Mouse (Mus musculus) embryonic facial prominence, embryonic 13.5 days (tissue): ENCODE measurements around the gene Igfbp7. TPM values are rescaled to one million over a fixed set of nuclear protein-coding genes. Genes with fewer than 3 reads are reported as not detected.
A peak's percentile ranks its signal among the peaks of the same experiment; 100 is the strongest.

Experiments used
- ATAC-seq: fragments of 200-750 bp; cut with Nextera tagmentation; 2 replicates; pipeline ENCODE4 v1.8.0; 2017; ENCODE audit warnings: low read depth; ENCODE audit not compliant: insufficient number of reproducible peaks, insufficient read depth, low FRiP score, low TSS enrichment
- H3K27ac ChIP-seq: fragments of 300-500 bp; sonication (generic); 2 replicates; pipeline ENCODE4 v1.5.1; 2015; ENCODE audit warnings: moderate library complexity, mild to moderate bottlenecking, inconsistent platforms
- H3K27me3 ChIP-seq: fragments of 300-500 bp; sonication (generic); 2 replicates; pipeline ENCODE4 v1.6.1; 2015; ENCODE audit warnings: mild to moderate bottlenecking, inconsistent platforms
- H3K36me3 ChIP-seq: fragments of 300-500 bp; sonication (generic); 2 replicates; pipeline ENCODE4 v1.6.1; 2015; ENCODE audit warnings: mild to moderate bottlenecking, inconsistent platforms
- H3K4me1 ChIP-seq: fragments of 300-500 bp; sonication (generic); 2 replicates; pipeline ENCODE4 v1.6.1; 2015; ENCODE audit warnings: inconsistent platforms
- H3K4me2 ChIP-seq: fragments of 300-500 bp; sonication (generic); 2 replicates; pipeline ENCODE4 v1.6.1; 2015; ENCODE audit warnings: moderate library complexity, mild to moderate bottlenecking, inconsistent platforms
- H3K4me3 ChIP-seq: fragments of 300-500 bp; sonication (generic); 2 replicates; pipeline ENCODE4 v1.5.1; 2015; ENCODE audit warnings: mild to moderate bottlenecking, inconsistent platforms
- H3K9ac ChIP-seq: fragments of 300-500 bp; sonication (generic); 2 replicates; pipeline ENCODE4 v1.6.1; 2015; ENCODE audit warnings: mild to moderate bottlenecking, inconsistent platforms
- H3K9me3 ChIP-seq: fragments of 300-500 bp; sonication (generic); 2 replicates; pipeline ENCODE4 v1.6.1; 2016; ENCODE audit warnings: inconsistent platforms
- WGBS: fragments of 180-500 bp; shearing (Covaris S2); methylation state at CpG from one replicate; pipeline ENCODE4 v1.1.7; 2015; ENCODE audit warnings: mixed read lengths; 5-methylcytosine and 5-hydroxymethylcytosine counted together
- polyA plus RNA-seq: library from polyadenylated mRNA; unstranded; fragments of >200 nt; fragmentation: Nextera tagmentation; extraction: Ambion mirVana; gene quantifications from 2 replicates; pipeline ENCODE4 v1.2.1, GENCODE M21; 2015

The Igfbp7 gene
- polyA plus RNA-seq, 1 experiment from 2014 or later: 37.7 TPM

DNA sequence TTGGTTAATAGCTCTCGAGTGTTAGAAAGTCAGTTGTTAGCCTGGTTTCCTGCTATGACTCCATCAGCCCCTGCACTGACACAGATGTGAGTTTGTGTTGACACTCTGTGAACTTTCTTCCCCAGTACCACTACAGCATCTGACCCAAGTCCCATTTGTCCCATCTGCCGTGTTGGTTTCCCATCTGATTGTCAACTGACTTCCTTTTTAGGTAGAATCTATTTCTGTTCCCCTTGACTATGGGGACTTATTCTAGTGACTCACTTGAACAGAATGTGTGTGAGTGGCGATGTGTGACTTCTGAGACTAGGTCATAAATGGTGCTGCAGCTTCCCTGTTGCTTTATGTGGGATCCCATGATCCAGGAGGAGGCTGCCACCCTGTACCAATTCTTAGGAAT is 32.9 kb downstream of the Igfbp7 start:
- whole genome bisulfite sequencing: 78% methylated on average over 3 of the region's 3 CpGs
- no peak overlapping the region for H3K4me3 ChIP-seq
- H3K27me3 ChIP-seq: no peaks in the 10 kb centered on the region
- no peak for ATAC-seq
- H3K27ac ChIP-seq: no peak overlapping the region
- H3K4me2 ChIP-seq: no peak overlapping the region
- H3K36me3 ChIP-seq: no peaks in the 10 kb centered on the region
- peaks cover 12% of the 10 kb centered on the region for H3K4me1 ChIP-seq
- no peaks in the 10 kb centered on the region for H3K9me3 ChIP-seq
- H3K9ac ChIP-seq: no peak overlapping the region

DNA sequence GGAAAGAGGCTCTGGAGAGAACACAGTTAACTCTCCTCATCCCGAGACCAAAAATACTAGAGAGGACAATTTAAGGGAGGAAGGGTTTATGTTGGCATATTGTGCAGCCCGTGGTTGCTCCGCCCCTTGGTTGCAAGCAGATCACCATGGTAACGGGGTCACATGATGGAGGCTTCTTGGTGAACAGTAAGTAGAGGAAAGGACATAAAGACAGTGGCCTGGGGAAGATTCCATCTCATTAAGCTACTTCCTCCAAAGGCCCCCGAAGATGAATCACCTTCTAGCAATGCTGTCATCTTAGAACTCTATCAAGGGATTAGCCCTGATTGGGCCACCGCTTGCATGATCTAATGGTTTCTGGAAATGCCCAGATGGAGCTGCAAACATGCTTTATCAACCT is 35.1 kb downstream of the Igfbp7 start:
- 67% methylated on average over 6 of the region's 6 CpGs for WGBS
- no peak overlapping the region for H3K27ac ChIP-seq
- no peak overlapping the region for H3K4me2 ChIP-seq
- no peak for ATAC-seq
- H3K4me1 ChIP-seq: peaks cover 19% of the 10 kb centered on the region
- no peaks in the 10 kb centered on the region for H3K27me3 ChIP-seq
- no peaks in the 10 kb centered on the region for H3K9me3 ChIP-seq
- H3K36me3 ChIP-seq: no peaks in the 10 kb centered on the region
- no peak overlapping the region for H3K4me3 ChIP-seq
- no peak overlapping the region for H3K9ac ChIP-seq

DNA sequence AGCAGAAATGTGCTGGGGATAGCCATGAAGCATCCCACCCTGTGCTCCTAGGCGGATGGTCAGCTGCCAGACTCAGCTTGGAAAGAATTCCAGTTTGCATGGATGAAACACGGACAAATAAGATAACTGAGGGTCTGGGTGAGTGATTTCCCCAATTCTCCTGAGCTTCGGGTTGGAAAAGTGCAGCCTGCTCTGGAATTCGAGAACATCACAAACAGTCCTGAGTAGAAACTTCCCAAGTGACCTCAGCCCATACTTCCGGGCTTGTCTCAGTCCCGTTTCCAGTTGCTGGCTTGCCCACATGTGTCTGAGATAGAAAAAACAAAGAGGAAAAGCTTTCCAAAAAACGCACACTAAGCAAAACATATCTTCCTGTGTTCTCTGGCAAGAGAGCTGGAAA is 35.6 kb downstream of the Igfbp7 start:
- no peak overlapping the region for H3K27ac ChIP-seq
- 74% methylated on average over 7 of the region's 7 CpGs for WGBS
- no peaks in the 10 kb centered on the region for H3K27me3 ChIP-seq
- no peak overlapping the region for H3K9ac ChIP-seq
- no peak for ATAC-seq
- H3K4me3 ChIP-seq: no peak overlapping the region
- peaks cover 24% of the 10 kb centered on the region for H3K4me1 ChIP-seq
- no peaks in the 10 kb centered on the region for H3K9me3 ChIP-seq
- H3K4me2 ChIP-seq: no peak overlapping the region
- no peaks in the 10 kb centered on the region for H3K36me3 ChIP-seq

DNA sequence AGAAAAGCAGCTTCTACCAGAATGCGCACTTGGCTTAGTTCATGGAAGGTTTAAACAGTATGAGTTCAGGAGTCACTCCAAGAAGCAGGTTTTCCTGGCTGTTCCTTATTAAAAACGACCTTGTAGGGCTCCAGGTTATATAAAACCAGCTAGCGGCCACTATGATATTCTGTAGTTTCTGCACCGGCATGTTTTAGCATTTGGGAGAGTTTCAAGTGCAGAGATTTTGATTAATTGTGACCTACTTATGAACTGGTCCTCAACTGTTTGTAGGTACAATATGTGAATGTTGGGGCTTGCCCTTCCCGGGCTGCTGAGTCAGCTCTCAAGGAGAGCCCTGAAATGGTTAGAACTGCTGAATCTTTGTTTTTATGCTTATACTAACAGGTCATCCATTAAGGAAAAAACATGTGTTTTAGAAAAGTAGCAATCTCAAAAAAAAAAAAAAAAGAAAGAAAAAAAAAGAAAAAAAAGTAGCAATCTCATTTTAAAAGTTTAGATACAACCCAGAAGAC is 37.4 kb downstream of the Igfbp7 start:
- Histone ChIP-seq H3K4me3 (no peak overlapping the region), H3K27ac (no peak overlapping the region), H3K4me2 (no peak overlapping the region), H3K4me1 (peaks cover 31% of the 10 kb centered on the region), H3K36me3 (no peaks in the 10 kb centered on the region), H3K27me3 (no peaks in the 10 kb centered on the region), H3K9me3 (no peaks in the 10 kb centered on the region), H3K9ac (no peak overlapping the region)
- no peak for ATAC-seq
- WGBS: 80% methylated on average over 5 of the region's 5 CpGs

DNA sequence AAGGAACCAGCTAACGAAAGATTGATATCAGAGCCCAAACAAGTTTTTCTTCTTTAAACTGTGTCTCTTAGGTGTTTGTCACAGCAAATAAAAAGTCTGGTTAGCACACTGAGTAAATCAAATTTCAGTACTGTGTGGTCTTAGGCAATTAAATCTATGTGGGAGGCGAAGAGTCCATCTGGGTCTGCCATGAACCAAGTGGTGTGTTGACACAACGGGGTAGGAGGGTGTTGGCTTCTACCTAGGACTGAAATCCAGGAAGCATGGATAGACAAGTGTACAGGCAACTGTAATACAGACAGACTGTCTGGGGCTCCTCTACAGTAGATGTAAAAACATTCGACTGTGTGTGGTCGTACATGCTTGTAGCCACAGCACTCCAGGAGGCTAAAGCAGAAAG is 38.4 kb downstream of the Igfbp7 start:
- Histone ChIP-seq H3K27me3 (no peaks in the 10 kb centered on the region), H3K4me1 (peaks cover 38% of the 10 kb centered on the region), H3K36me3 (no peaks in the 10 kb centered on the region), H3K4me3 (no peak overlapping the region), H3K9ac (no peak overlapping the region), H3K27ac (no peak overlapping the region), H3K9me3 (no peaks in the 10 kb centered on the region), H3K4me2 (no peak overlapping the region)
- 70% methylated on average over 5 of the region's 5 CpGs for WGBS
- no peak; the same call in 1 of the 2 replicates for ATAC-seq

DNA sequence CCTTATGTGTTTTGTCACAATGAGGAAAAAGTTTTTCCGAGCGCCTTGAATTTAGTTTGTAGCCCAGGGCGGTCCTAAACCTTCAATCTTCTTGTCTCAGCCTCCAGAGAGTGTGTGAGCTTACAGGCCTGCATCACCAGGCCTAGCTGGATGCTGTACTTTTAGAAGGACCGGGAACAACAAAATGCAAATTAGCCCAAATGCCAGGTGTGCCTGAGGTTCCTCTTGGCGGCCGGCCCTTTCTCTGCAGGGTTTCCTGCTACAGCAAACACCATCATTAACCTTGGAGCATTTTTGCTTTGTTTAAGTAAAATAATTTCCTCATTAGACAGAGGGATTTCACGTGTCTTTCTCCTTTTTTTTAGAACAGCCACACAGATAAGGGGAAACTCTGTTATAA is 39.6 kb downstream of the Igfbp7 start:
- H3K27ac ChIP-seq: peak overlapping the region; percentile 71
- H3K27me3 ChIP-seq: no peaks in the 10 kb centered on the region
- H3K36me3 ChIP-seq: no peaks in the 10 kb centered on the region
- no peak overlapping the region for H3K4me3 ChIP-seq
- WGBS: 41% methylated on average over 7 of the region's 7 CpGs
- no peaks in the 10 kb centered on the region for H3K9me3 ChIP-seq
- H3K4me1 ChIP-seq: peaks cover 42% of the 10 kb centered on the region
- no peak overlapping the region for H3K4me2 ChIP-seq
- H3K9ac ChIP-seq: no peak overlapping the region
- no peak for ATAC-seq

DNA sequence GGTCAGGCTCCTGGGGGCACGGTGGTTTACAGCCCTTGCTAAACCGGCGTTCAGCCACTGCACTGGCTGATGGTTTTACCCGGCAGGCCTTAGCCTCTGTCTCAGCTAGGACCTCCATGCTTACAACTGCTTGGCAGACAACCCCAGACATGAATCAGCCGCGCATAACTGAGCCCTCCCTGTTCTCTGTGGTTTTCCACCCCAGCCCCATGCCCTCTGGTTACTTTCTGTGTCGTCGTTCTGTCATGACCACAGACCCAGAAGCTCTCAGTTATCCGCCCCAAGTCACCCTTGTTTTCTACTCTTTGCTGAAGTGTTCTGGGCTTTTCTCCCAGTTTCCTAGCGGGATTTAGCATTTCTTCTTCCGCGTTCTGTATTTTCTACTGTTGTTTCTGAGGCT is 40.2 kb downstream of the Igfbp7 start:
- no peak overlapping the region for H3K4me3 ChIP-seq
- no peaks in the 10 kb centered on the region for H3K9me3 ChIP-seq
- H3K36me3 ChIP-seq: no peaks in the 10 kb centered on the region
- H3K4me2 ChIP-seq: no peak overlapping the region
- WGBS: 34% methylated on average over 12 of the region's 12 CpGs
- H3K4me1 ChIP-seq: peaks cover 40% of the 10 kb centered on the region
- no peak; the same call in 1 of the 2 replicates for ATAC-seq
- H3K9ac ChIP-seq: no peak overlapping the region
- H3K27me3 ChIP-seq: no peaks in the 10 kb centered on the region
- H3K27ac ChIP-seq: peak overlapping the region; percentile 71

DNA sequence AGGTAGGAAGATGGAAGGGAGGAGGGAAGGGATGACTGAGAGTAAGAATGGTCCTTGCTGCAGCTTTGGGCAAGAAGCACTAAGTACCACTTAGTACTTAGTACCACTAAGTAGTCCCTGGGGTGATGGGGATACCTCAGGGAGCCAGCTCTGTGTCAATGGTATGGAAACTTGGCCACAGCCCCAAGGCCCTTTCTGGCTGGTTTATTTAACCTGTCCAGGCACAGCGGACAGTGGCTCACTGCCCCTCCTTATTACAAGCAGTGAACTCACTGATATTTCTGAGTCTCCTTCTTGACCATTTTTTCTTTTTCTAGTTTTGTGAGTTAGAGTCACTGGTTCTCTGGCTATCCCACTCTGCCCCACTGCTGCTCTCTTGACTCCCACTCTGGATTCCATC is 40.7 kb downstream of the Igfbp7 start:
- Histone ChIP-seq H3K36me3 (no peaks in the 10 kb centered on the region), H3K4me2 (no peak overlapping the region), H3K4me3 (no peak overlapping the region), H3K4me1 (peaks cover 36% of the 10 kb centered on the region), H3K27me3 (no peaks in the 10 kb centered on the region), H3K27ac (peak overlapping the region; percentile 71), H3K9me3 (no peaks in the 10 kb centered on the region), H3K9ac (no peak overlapping the region)
- WGBS: 92% methylated on average over 1 of the region's 1 CpGs
- ATAC-seq: no peak

DNA sequence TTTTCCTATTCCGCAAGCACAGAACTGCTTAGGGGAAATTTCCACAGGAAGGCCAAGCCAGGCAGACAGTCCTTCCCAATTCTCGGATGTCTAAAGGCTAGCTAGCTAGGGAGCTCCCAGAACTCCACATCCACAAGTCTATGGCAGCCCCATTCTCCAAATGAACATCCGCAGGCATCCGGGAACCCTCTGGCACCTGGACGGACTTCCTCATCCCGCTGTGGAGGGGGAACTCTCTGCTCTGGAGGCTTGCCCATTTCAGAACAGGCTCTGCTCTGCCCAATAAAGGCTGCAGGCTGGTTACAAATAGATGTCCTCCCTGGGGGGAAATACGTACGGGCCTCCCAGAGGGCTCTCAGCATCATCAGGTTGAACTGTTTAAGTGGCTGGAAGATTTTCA is 41.5 kb downstream of the Igfbp7 start:
- H3K27ac ChIP-seq: no peak overlapping the region
- no peaks in the 10 kb centered on the region for H3K27me3 ChIP-seq
- no peaks in the 10 kb centered on the region for H3K36me3 ChIP-seq
- no peak overlapping the region for H3K4me3 ChIP-seq
- H3K4me1 ChIP-seq: peaks cover 36% of the 10 kb centered on the region
- no peak overlapping the region for H3K4me2 ChIP-seq
- ATAC-seq: no peak
- no peaks in the 10 kb centered on the region for H3K9me3 ChIP-seq
- no peak overlapping the region for H3K9ac ChIP-seq
- WGBS: 74% methylated on average over 8 of the region's 8 CpGs

DNA sequence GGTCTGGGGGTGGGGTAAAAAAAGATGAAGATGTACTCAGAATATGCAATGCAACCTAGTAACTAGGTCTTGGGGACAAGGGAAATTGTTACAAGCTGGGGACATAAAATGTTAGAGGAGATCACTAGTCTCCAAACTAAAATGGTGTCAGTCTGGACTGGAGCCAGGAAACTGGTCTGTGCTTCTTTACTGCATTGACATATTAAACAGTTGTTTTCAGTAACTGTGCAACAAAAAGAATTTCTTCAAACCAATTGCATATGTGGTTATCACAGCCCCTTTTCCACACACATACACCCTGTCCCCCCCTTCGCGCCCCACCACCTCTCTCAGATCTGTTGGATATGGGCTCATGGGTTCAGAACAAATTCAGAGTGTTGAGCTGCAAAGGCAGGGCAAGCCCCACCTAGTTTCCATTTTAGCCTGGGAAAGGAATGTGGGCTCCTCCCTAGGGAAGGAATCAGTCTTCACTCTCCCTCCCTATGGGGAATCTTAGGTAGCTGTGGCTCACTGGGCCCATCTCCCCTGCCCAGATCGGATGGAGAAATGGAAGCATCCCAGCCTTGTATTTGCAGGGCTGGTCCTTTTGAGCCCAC is 43.3 kb downstream of the Igfbp7 start:
- Histone ChIP-seq H3K4me1 (peaks cover 36% of the 10 kb centered on the region), H3K4me2 (no peak overlapping the region), H3K36me3 (no peaks in the 10 kb centered on the region), H3K9ac (no peak overlapping the region), H3K27me3 (no peaks in the 10 kb centered on the region), H3K9me3 (no peaks in the 10 kb centered on the region), H3K27ac (no peak overlapping the region), H3K4me3 (no peak overlapping the region)
- no peak for ATAC-seq
- 87% methylated on average over 3 of the region's 3 CpGs for WGBS

DNA sequence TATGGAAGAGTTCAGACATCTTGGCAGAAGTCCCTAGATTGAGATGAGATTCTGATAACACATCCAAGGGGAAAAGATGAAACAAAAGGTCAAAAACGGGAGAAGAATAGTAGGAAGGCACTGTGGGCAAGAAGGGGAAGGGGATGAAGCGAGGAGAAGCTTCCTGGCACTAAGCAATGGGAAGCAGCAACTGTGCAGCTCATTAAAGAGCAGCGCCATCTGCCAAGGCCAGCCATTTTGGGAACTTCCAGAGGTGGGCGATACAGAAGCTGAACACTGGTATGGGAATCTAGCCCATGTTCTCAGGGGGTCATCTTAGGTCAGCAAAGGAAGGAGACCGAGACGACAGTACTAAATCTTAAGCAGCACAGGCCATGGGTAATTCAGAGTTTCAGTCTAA is 44.2 kb downstream of the Igfbp7 start:
- no peak for ATAC-seq
- H3K9me3 ChIP-seq: no peaks in the 10 kb centered on the region
- H3K4me2 ChIP-seq: no peak overlapping the region
- H3K9ac ChIP-seq: no peak overlapping the region
- 80% methylated on average over 6 of the region's 6 CpGs for WGBS
- H3K4me1 ChIP-seq: peaks cover 31% of the 10 kb centered on the region
- H3K36me3 ChIP-seq: no peaks in the 10 kb centered on the region
- H3K4me3 ChIP-seq: no peak overlapping the region
- H3K27ac ChIP-seq: no peak overlapping the region
- H3K27me3 ChIP-seq: no peaks in the 10 kb centered on the region

DNA sequence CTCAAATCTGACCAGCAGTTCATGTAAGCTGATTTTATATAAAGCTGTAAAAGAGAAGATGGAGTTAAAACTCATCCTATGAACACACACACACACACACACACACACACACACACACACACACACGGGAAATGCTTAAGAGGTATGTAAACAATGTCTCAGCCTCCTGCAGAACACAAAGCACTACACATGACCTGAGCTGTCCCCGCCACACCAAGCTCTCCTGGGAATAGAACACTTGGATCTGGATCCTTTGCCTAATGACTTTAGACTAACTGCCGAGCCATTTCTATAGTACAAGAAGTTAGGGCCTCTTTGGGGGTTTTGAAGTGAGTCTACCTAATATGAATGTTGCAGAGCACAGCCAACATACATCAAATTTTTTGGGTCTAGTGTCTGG is 45.7 kb downstream of the Igfbp7 start:
- Histone ChIP-seq H3K27ac (no peak overlapping the region), H3K4me2 (no peak overlapping the region), H3K36me3 (no peaks in the 10 kb centered on the region), H3K9ac (no peak overlapping the region), H3K9me3 (no peaks in the 10 kb centered on the region), H3K27me3 (no peaks in the 10 kb centered on the region), H3K4me1 (peaks cover 33% of the 10 kb centered on the region), H3K4me3 (no peak overlapping the region)
- ATAC-seq: no peak
- 40% methylated on average over 3 of the region's 3 CpGs for WGBS
